Mouse (Mus musculus) liver, embryonic 14.5 days (tissue): ENCODE results near the gene Dhrs1. TPM values are rescaled to one million over a fixed set of nuclear protein-coding genes. Genes with fewer than 3 reads are reported as not detected.

Source experiments
- ATAC-seq: fragments of 200-750 bp; cut with Nextera tagmentation; 2 replicates; pipeline ENCODE4 v1.8.0; 2017; ENCODE audit warnings: moderate number of reproducible peaks, mild to moderate bottlenecking, moderate library complexity; ENCODE audit not compliant: insufficient read depth
- DNase-seq, 3 experiments: peaks; one replicate each; pipeline ENCODE4 v3.0.0-alpha.2; 2012 to 2013; ENCODE audit warnings: low read depth in 3 of 3, low spot score in 3 of 3
- H3K27ac ChIP-seq: fragments of 300-500 bp; sonication (generic); 2 replicates; pipeline ENCODE4 v1.5.1; 2014; ENCODE audit warnings: moderate library complexity, mild to moderate bottlenecking, control low read depth, inconsistent platforms
- H3K27me3 ChIP-seq: fragments of 300-500 bp; sonication (generic); 2 replicates; pipeline ENCODE4 v1.6.1; 2014; ENCODE audit warnings: mild to moderate bottlenecking, low read length, moderate library complexity; ENCODE audit not compliant: control insufficient read depth, insufficient read depth
- H3K36me3 ChIP-seq: fragments of 300-500 bp; sonication (generic); replicated peaks from 2 replicates; pipeline ENCODE4 v1.6.1; 2014; ENCODE audit warnings: low read depth; ENCODE audit not compliant: control insufficient read depth, insufficient read depth
- H3K4me1 ChIP-seq, 2 experiments: fragments of 200-500 bp in 1 of 2; fragments of 300-500 bp in 1 of 2; sonication (generic) in 1 of 2; replicated peaks; 2 replicates each; pipeline ENCODE4 v1.6.1; 2012 to 2014; ENCODE audit warnings: antibody characterized with exemption in 1 of 2, inconsistent platforms in 1 of 2, low read length in 1 of 2; ENCODE audit not compliant: control insufficient read depth in 2 of 2, insufficient read depth in 2 of 2
- H3K4me2 ChIP-seq: fragments of 300-500 bp; sonication (generic); 2 replicates; pipeline ENCODE4 v1.6.1; 2014; ENCODE audit warnings: low read depth, mild to moderate bottlenecking, control low read depth, moderate library complexity
- H3K4me3 ChIP-seq, 2 experiments: fragments of 200-500 bp in 1 of 2; fragments of 300-500 bp in 1 of 2; sonication (generic) in 1 of 2; 2 replicates each; pipeline ENCODE4 v1.5.1; 2012 to 2014; ENCODE audit warnings: low read depth in 2 of 2, low read length in 2 of 2, mild to moderate bottlenecking in 2 of 2, control low read depth in 1 of 2, inconsistent platforms in 1 of 2, moderate library complexity in 1 of 2; ENCODE audit not compliant: insufficient read depth in 1 of 2
- H3K9ac ChIP-seq: fragments of 300-500 bp; sonication (generic); replicated peaks from 2 replicates; pipeline ENCODE4 v1.6.1; 2014; ENCODE audit warnings: mild to moderate bottlenecking, control low read depth, moderate library complexity
- H3K9me3 ChIP-seq: fragments of 300-500 bp; sonication (generic); 2 replicates; pipeline ENCODE4 v1.6.1; 2016; ENCODE audit warnings: low read length, mixed read lengths; ENCODE audit not compliant: control insufficient read depth
- CTCF ChIP-seq: IDR thresholded peaks from 2 replicates; pipeline ENCODE4 v1.5.1; 2016; ENCODE audit warnings: antibody characterized with exemption, low read depth, control low read depth
- EP300 ChIP-seq: IDR thresholded peaks from 2 replicates; pipeline ENCODE4 v1.6.1; 2016; ENCODE audit warnings: antibody characterized with exemption, low read depth
- WGBS: fragments of 180-500 bp; shearing (Covaris S2); extraction: QIAGEN DNeasy Blood & Tissue Kit; methylation state at CpG from one replicate; pipeline ENCODE4 v1.1.7; 2014; ENCODE audit not compliant: insufficient replicate concordance; 5-methylcytosine and 5-hydroxymethylcytosine counted together
- polyA plus RNA-seq, 2 experiments: library from polyadenylated mRNA; depleted of rRNA in 1 of 2; stranded (reverse) in 1 of 2; unstranded in 1 of 2; fragments of >200 nt; fragmentation: Nextera tagmentation in 1 of 2; extraction: Ambion mirVana in 1 of 2; gene quantifications; 2 replicates each; pipeline versions ENCODE4 v1.2.1 to v1.2.3; 2012 to 2014

The Dhrs1 gene
- polyA plus RNA-seq (2012; rRNA removed) (21.2 and 31.0 TPM in 2 replicates), polyA plus RNA-seq (2014; fragmentation: Nextera tagmentation; extraction: Ambion mirVana) (34.4 and 40.4 TPM in 2 replicates)

DNA sequence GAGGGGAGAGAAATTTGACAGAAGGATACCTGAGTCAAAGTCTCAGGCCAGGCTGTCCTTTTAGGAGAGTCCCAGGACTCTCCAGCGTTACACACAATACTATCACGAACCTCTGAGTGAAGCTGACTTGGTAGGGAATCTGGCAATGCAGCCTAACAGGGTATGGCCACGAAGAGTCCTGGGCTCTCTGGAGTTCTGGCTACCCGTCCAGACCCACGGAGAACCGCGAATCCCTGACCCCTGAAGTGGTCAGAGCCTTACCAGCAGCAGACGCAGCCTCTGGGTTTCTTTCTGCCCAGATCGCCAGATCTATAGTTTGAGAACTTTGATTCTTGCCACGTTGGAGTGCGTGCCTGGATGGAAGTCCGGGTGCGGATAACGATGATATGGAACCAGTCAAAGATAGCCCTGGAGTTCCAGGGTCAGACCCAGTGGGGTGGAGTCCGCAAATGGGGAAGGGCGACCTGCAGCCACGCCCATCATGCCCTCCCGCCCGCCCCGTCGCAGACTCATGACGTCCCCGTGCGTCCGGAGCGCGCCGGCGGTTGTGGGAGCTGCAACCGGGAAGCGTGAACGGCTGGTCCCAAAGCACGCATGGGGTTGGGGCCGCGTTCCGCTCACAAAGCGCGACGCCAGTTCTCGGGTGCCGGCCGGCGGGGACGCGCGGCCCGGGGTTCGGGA is at the start of gene Dhrs1, which contains the start of gene Nop9:
Gene Dhrs1 (minus strand): TSS at position 511 of the 681 bp plus-strand sequence.
Gene Nop9 (plus strand): TSS at position 514 of the 681 bp plus-strand sequence.
- Histone ChIP-seq H3K4me3 (peak within 1 kb of the TSS; percentile 69 to 90), H3K27me3 (no peaks in the 10 kb centered on the region), H3K9me3 (no peaks in the 10 kb centered on the region), H3K36me3 (peaks cover 10% of the 10 kb centered on the region), H3K4me1 (peaks cover 9 to 12% of the 10 kb centered on the region in 2 experiments; a peak in 3 of 4 replicates), H3K9ac (peak within 1 kb of the TSS; percentile 76), H3K4me2 (peak within 1 kb of the TSS; percentile 96), H3K27ac (peak within 1 kb of the TSS; percentile 18; the same call in 1 of the 2 replicates)
- no peak for TF ChIP-seq EP300
- no peak for TF ChIP-seq CTCF
- ATAC-seq (peak; percentile 92), DNase-seq (peak; percentile 71 to 77 (median 73))
- WGBS = 2% methylated on average over 48 of the region's 48 CpGs

DNA sequence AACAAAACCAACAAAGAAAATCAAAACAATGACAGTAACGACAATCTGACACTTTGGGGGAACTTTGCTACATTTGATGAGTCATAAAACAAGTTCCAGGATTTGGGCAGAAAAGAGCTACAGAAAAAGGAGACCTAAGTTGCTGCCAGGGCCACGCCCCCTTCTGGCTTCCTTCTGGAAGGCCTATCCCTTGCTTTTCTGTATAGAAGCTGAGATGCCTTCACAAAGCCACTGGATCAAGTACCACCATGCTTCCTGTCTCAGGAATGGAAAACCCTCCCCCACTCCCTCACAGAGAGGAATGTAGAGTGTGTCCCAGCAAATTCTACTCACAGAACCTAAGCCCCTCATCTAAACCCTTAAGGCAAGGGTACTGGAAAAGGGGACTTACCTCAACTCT is 48.5 kb upstream of the Dhrs1 start:
- H3K27me3 ChIP-seq = no peaks in the 10 kb centered on the region
- no peak for ATAC-seq
- H3K9me3 ChIP-seq = no peaks in the 10 kb centered on the region
- H3K4me3 ChIP-seq = no peak overlapping the region
- no peak overlapping the region for H3K27ac ChIP-seq
- peaks cover 3 to 6% of the 10 kb centered on the region in 2 experiments for H3K4me1 ChIP-seq
- TF ChIP-seq EP300 = no peak
- TF ChIP-seq CTCF = no peak
- H3K9ac ChIP-seq = no peak overlapping the region
- no peak overlapping the region for H3K4me2 ChIP-seq
- 52% methylated on average over 2 of the region's 2 CpGs for WGBS
- H3K36me3 ChIP-seq = no peaks in the 10 kb centered on the region
- DNase-seq = no peak

DNA sequence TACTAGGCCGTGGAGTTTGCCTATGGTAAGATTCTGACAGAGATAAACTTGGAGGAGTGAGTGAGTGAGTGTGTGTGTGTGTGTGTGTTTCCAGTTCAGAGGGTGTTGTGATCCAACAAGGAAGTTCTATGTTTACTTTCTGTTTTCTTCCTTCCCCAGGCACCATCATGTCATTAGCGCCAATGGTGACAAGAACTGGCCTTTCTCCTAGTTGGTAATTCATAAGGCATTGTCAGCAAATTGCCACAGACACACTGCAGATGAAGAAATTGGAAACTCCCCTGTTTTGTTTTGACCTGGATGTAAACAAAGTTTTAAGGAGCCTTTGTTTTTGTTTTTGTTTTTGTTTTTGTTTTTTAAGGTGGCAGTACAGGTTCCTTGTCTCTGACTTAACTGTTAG is 48.0 kb upstream of the Dhrs1 start:
- H3K4me2 ChIP-seq = no peak overlapping the region

DNA sequence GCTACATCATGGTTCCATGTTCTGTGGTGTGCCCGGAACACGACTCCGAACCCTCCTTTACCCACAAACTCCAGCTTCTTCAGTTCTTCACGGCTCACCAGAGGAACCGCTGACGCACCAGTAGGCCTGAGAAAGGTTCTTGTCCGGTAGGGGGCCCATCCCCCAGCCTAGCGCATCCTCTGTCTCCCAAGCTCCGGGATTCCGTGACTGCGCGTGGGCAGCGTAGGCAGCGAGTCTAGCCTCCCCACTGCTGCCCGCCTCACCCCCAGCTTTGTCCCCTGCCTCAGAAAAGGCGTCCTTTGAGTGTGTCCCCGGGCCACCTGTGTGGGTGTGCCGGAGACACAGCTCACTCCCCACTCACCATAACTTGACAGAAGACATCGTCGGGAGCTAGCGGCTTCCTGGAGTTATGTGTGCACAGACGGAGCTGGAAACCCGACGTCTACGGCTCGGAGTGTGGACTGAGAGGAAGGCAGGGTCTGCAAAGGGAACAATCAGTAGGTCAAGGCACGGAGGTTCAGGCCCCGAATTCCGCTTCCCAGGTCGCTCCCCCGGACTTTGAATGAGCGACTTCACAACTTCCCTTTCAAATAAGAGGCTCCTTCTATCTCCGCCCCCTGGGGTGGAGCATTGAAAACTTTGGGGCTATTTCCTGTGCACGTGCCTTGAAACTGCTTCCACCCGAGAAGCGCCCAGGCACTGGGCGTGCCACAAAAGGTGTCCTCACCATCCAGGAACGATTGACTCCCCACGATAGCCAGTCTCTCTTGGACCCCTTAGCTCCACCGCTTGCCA is 43.0 kb upstream of the Dhrs1 start, which contains the start of gene Ripk3:
Gene Ripk3 (minus strand): TSS at position 610 of the 795 bp plus-strand sequence.
- H3K27me3 ChIP-seq = peaks cover 7% of the 10 kb centered on the region
- H3K4me2 ChIP-seq = peak within 1 kb of the TSS; percentile 91
- DNase-seq (peak; percentile 35 to 57 (median 43)), ATAC-seq (peak; percentile 65; the same call in 1 of the 2 replicates)
- H3K27ac ChIP-seq = no peak within 1 kb of the TSS
- H3K9me3 ChIP-seq = no peaks in the 10 kb centered on the region
- H3K36me3 ChIP-seq = no peaks in the 10 kb centered on the region
- peak within 1 kb of the TSS; percentile 48 for H3K9ac ChIP-seq
- H3K4me3 ChIP-seq = peak within 1 kb of the TSS; percentile 63 to 77
- H3K4me1 ChIP-seq = peaks cover 0 to 7% of the 10 kb centered on the region in 2 experiments; a peak in 3 of 4 replicates
- WGBS = 4% methylated on average over 40 of the region's 40 CpGs
- TF ChIP-seq CTCF = peak; percentile 36
- TF ChIP-seq EP300 = no peak

More for the DNA sequence above, 48.0 kb upstream of the Dhrs1 start:
- TF ChIP-seq CTCF = no peak
- no peak for TF ChIP-seq EP300
- Histone ChIP-seq H3K9me3 (no peaks in the 10 kb centered on the region), H3K4me1 (peaks cover 3 to 8% of the 10 kb centered on the region in 2 experiments), H3K27ac (no peak overlapping the region), H3K9ac (no peak overlapping the region), H3K27me3 (no peaks in the 10 kb centered on the region), H3K4me3 (no peak overlapping the region), H3K36me3 (no peaks in the 10 kb centered on the region)
- no peak for ATAC-seq
- 38% methylated on average over 2 of the region's 2 CpGs for WGBS
- DNase-seq = no peak

DNA sequence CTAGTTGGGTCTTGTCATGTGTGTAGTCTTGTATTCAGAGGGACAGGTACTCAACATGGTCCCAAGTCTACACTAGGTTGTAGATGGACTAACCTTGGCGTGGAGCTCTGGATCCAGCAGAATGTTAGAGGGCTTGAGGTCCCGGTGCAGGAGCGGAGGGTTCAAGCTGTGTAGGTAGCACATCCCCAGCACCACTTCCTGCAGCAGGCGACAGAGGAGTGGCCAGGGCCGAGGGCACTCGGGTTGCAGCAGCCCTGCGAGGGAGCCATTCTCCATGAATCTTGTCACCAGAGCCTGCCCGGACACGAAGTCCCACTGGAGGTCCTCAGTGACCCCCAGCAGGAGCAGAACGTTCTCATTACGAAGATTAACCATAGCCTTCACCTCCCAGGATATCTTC is 42.2 kb upstream of the Dhrs1 start:
- Histone ChIP-seq H3K4me1 (peaks cover 0 to 7% of the 10 kb centered on the region in 2 experiments; a peak in 3 of 4 replicates), H3K9ac (no peak overlapping the region), H3K9me3 (no peaks in the 10 kb centered on the region), H3K36me3 (no peaks in the 10 kb centered on the region), H3K27me3 (peaks cover 14% of the 10 kb centered on the region), H3K4me3 (peak overlapping the region; percentile 63 to 77), H3K27ac (no peak overlapping the region), H3K4me2 (peak overlapping the region; percentile 91)
- 38% methylated on average over 11 of the region's 11 CpGs for WGBS
- no peak for TF ChIP-seq EP300
- no peak for TF ChIP-seq CTCF
- no peak for ATAC-seq
- no peak for DNase-seq
